Mouse (Mus musculus): ENCODE results near the gene Ly6g6f. TPM values are rescaled to one million over a fixed set of nuclear protein-coding genes. Genes with fewer than 3 reads are reported as not detected.
A peak's percentile ranks its signal among the peaks of the same experiment; 100 is the strongest.

Ly6g6f gene
- total and polyA plus RNA-seq, 3 experiments: 0.88 to 3.0 TPM; not detected in 1

- TF ChIP-seq KAT2A (conservative IDR thresholded peaks at IDR 0.05; ENCODE audit: low read depth, low read length) (no peak), UBTF (IDR thresholded peaks at IDR 0.05; ENCODE audit: borderline replicate concordance, insufficient read depth, low read depth, low read length) (no peak), GATA1 (IDR thresholded peaks at IDR 0.05; ENCODE audit: low read depth, low read length) (peak; percentile 93), MEF2A (IDR thresholded peaks at IDR 0.05; ENCODE audit: extremely low read depth, insufficient replicate concordance, low read depth, low read length, poor library complexity, severe bottlenecking) (no peak)
These were observed 40.3 kb downstream of the Ly6g6f start (continued) for GRCm38 (mm10) chr17:35044904-35045806.

GRCm38 (mm10) chr17:35043794-35044193 lies 41.6 kb downstream of the Ly6g6f start:
- no peak for DNase-seq (ENCODE audit: low read depth, low spot score)
- peaks cover 0 to 34% of the 10 kb centered on the region in 2 experiments; a peak in 2 of 4 replicates for H3K36me3 ChIP-seq (ENCODE audit: control insufficient read depth in 1 of 2, insufficient read depth in 2 of 2, low read length in 2 of 2)
- H3K4me1 ChIP-seq (ENCODE audit: control insufficient read depth in 1 of 2, insufficient read depth in 2 of 2, low read length in 2 of 2): peaks cover 7 to 49% of the 10 kb centered on the region in 2 experiments
- no peaks in the 10 kb centered on the region for H3K9me3 ChIP-seq (replicated peaks; ENCODE audit: insufficient read depth, low read length)
- peak overlapping the region; percentile 15; the same call in 1 of the 2 replicates for H3K27ac ChIP-seq (ENCODE audit: control insufficient read depth, low read depth, low read length)
- peaks cover 2% of the 10 kb centered on the region; the same call in 1 of the 2 replicates for H3K79me2 ChIP-seq (ENCODE audit: control insufficient read depth, insufficient read depth, low read length, poor library complexity)
- H3K4me3 ChIP-seq (ENCODE audit: control insufficient read depth in 1 of 2, insufficient read depth in 1 of 2, low read depth in 2 of 2, low read length in 2 of 2): no peak overlapping the region
- no peak overlapping the region for H3K9ac ChIP-seq (ENCODE audit: control insufficient read depth, low read depth, low read length, poor library complexity, severe bottlenecking)
- TF ChIP-seq HCFC1 (IDR thresholded peaks at IDR 0.05; ENCODE audit: low read depth, low read length): no peak
- TF ChIP-seq MAX (IDR thresholded peaks at IDR 0.05; ENCODE audit: low read length): no peak
- no peak for TF ChIP-seq CHD1 (IDR thresholded peaks at IDR 0.05; ENCODE audit: low read depth, low read length)
- TF ChIP-seq MXI1 (IDR thresholded peaks at IDR 0.05; ENCODE audit: low read depth, low read length): no peak
- TF ChIP-seq RCOR1 (IDR thresholded peaks at IDR 0.05; ENCODE audit: low read depth, low read length): no peak
- no peak for TF ChIP-seq ZKSCAN1 (IDR thresholded peaks at IDR 0.05; ENCODE audit: low read depth, low read length)
- no peak for TF ChIP-seq USF1 (IDR thresholded peaks at IDR 0.05; ENCODE audit: low read depth, low read length)
- no peak for TF ChIP-seq KAT2A (conservative IDR thresholded peaks at IDR 0.05; ENCODE audit: low read depth, low read length)
- TF ChIP-seq MEF2A (IDR thresholded peaks at IDR 0.05; ENCODE audit: extremely low read depth, insufficient replicate concordance, low read depth, low read length, poor library complexity, severe bottlenecking): no peak
- no peak for TF ChIP-seq ZNF384 (IDR thresholded peaks at IDR 0.05; ENCODE audit: low read depth, low read length)
- TF ChIP-seq UBTF (IDR thresholded peaks at IDR 0.05; ENCODE audit: borderline replicate concordance, insufficient read depth, low read depth, low read length): no peak
- TF ChIP-seq POLR2A (IDR thresholded peaks at IDR 0.05; ENCODE audit: control insufficient read depth in 1 of 2, insufficient read depth in 1 of 2, low read depth in 1 of 2, low read length in 2 of 2, poor library complexity in 1 of 2): no peak
- TF ChIP-seq RAD21 (IDR thresholded peaks at IDR 0.05; ENCODE audit: low read depth, low read length): no peak
- TF ChIP-seq ELF1 (IDR thresholded peaks at IDR 0.05; ENCODE audit: low read depth, low read length): no peak
- no peak for TF ChIP-seq TBP (IDR thresholded peaks at IDR 0.05; ENCODE audit: low read depth, low read length)
- TF ChIP-seq CTCF (IDR thresholded peaks at IDR 0.05 in 2 of 3, conservative IDR thresholded peaks at IDR 0.05 in 1 of 3; ENCODE audit: control insufficient read depth in 1 of 3, insufficient read depth in 1 of 3, low read depth in 2 of 3, low read length in 3 of 3, poor library complexity in 1 of 3, severe bottlenecking in 1 of 3): no peak
- TF ChIP-seq ZC3H11A (IDR thresholded peaks at IDR 0.05; ENCODE audit: low read depth, low read length): no peak
- no peak for TF ChIP-seq EP300 (IDR thresholded peaks at IDR 0.05; ENCODE audit: low read depth in 1 of 2, low read length in 2 of 2)
- TF ChIP-seq ETS1 (IDR thresholded peaks at IDR 0.05; ENCODE audit: low read depth, low read length): no peak
- no peaks in the 10 kb centered on the region for H3K27me3 ChIP-seq (ENCODE audit: control insufficient read depth in 1 of 2, insufficient read depth in 2 of 2, low read length in 2 of 2)
